Mouse (Mus musculus) forebrain, embryonic 16.5 days (tissue): ENCODE measurements around the gene Uroc1. TPM values are rescaled to one million over a fixed set of nuclear protein-coding genes. Genes with fewer than 3 reads are reported as not detected.

Experiments used
- ATAC-seq: fragments of 200-750 bp; cut with Nextera tagmentation; 2 replicates; pipeline ENCODE4 v1.8.0; 2017; ENCODE audit warnings: mild to moderate bottlenecking, moderate library complexity
- H3K27ac ChIP-seq: fragments of 300-500 bp; sonication (generic); 2 replicates; pipeline ENCODE4 v1.5.1; 2014; ENCODE audit warnings: low read length, control low read depth
- H3K27me3 ChIP-seq: fragments of 300-500 bp; sonication (generic); replicated peaks from 2 replicates; pipeline ENCODE4 v1.6.1; 2014; ENCODE audit warnings: low read length; ENCODE audit not compliant: control insufficient read depth, insufficient read depth
- H3K36me3 ChIP-seq: fragments of 300-500 bp; sonication (generic); 2 replicates; pipeline ENCODE4 v1.6.1; 2014; ENCODE audit not compliant: control insufficient read depth, insufficient read depth
- H3K4me1 ChIP-seq: fragments of 300-500 bp; sonication (generic); replicated peaks from 2 replicates; pipeline ENCODE4 v1.6.1; 2014; ENCODE audit warnings: low read length; ENCODE audit not compliant: control insufficient read depth, insufficient read depth
- H3K4me2 ChIP-seq: fragments of 300-500 bp; sonication (generic); 2 replicates; pipeline ENCODE4 v1.6.1; 2014; ENCODE audit warnings: mild to moderate bottlenecking, low read length, control low read depth
- H3K4me3 ChIP-seq: fragments of 300-500 bp; sonication (generic); replicated peaks from 2 replicates; pipeline ENCODE4 v1.5.1; 2014; ENCODE audit warnings: mild to moderate bottlenecking, low read length, control low read depth
- H3K9ac ChIP-seq: fragments of 300-500 bp; sonication (generic); replicated peaks from 2 replicates; pipeline ENCODE4 v1.6.1; 2014; ENCODE audit warnings: low read depth, low read length, control low read depth
- H3K9me3 ChIP-seq: fragments of 300-500 bp; sonication (generic); 2 replicates; pipeline ENCODE4 v1.6.1; 2016; ENCODE audit warnings: low read length; ENCODE audit not compliant: control insufficient read depth
- WGBS: fragments of 180-500 bp; shearing (Covaris S2); extraction: QIAGEN DNeasy Blood & Tissue Kit; methylation state at CpG from one replicate; pipeline ENCODE4 v1.1.7; 2014; 5-methylcytosine and 5-hydroxymethylcytosine counted together
- polyA plus RNA-seq: library from polyadenylated mRNA; unstranded; fragments of >200 nt; fragmentation: Nextera tagmentation; extraction: Ambion mirVana; gene quantifications from 2 replicates; pipeline ENCODE4 v1.2.1, GENCODE M21; 2015

Uroc1 gene
- polyA plus RNA-seq, 1 experiment from 2014 or later: not detected

DNA sequence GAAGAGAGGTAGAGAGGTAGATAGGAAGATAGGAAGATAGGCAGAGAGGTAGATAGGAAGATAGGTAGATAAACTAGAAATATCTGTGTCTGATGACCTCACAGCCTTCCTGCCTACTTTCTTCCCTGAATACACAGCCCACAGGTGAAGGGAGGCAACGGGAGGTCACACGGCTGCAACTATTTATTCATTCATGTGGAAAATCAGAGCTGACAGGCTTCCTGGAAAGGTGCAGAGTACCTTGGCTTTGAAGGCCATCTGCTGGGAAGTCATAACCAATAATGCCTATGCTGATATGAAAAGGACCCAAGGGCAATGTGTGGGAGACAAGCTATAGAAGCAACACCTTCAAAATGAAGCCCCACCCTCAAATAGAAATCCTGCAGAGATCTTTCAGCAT is 9.3 kb downstream of the Uroc1 start:
- no peaks in the 10 kb centered on the region for H3K27me3 ChIP-seq
- H3K9me3 ChIP-seq: no peaks in the 10 kb centered on the region
- WGBS: 74% methylated on average over 2 of the region's 2 CpGs
- no peak overlapping the region for H3K4me2 ChIP-seq
- H3K4me3 ChIP-seq: no peak overlapping the region
- no peak for ATAC-seq
- no peak overlapping the region for H3K9ac ChIP-seq
- no peak overlapping the region for H3K27ac ChIP-seq
- no peaks in the 10 kb centered on the region for H3K4me1 ChIP-seq
- H3K36me3 ChIP-seq: no peaks in the 10 kb centered on the region

DNA sequence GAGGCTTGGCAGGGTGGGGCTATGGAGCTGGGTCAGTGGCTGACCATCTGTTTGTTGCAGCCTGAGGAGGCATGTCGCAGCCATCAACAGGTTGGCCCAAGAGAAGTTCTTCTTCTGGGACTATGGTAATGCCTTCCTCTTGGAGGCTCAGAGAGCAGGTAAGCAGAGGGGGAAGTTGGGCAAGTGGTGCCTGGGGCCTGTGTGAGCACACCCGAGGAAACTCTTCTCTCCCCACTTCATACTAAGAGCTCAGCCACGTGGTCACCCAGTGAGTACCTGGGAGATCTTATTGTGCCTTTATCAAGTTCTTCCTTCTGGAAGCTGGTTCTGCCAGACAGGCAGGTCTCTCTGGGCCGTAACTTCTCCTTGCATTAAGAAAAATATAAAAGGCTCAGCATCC is 14.1 kb downstream of the Uroc1 start:
- H3K9ac ChIP-seq: no peak overlapping the region
- WGBS: 87% methylated on average over 4 of the region's 4 CpGs
- no peak for ATAC-seq

DNA sequence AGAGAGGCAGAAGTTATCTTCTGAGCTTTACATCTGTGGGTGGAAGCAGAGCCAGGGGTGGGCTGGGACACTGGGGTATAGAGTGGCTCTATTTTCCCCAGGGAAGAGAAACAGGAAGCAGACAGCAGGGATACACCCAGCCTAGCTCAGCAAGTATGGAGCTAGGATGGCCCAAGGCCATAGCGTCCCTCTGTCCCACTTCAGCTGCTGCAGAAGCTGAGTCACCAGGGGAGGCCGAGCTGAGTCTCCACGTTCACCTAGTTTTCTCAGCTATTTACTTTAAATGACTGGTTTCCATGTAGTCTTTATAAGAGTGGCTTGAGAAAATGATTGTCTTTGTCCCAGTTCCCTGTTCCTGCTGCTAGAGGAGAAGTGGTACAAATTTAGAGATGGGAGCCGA is 15.4 kb downstream of the Uroc1 start:
- Histone ChIP-seq H3K4me2 (no peak overlapping the region), H3K36me3 (no peaks in the 10 kb centered on the region), H3K4me1 (no peaks in the 10 kb centered on the region), H3K9me3 (no peaks in the 10 kb centered on the region), H3K4me3 (no peak overlapping the region), H3K9ac (no peak overlapping the region), H3K27me3 (no peaks in the 10 kb centered on the region), H3K27ac (no peak overlapping the region)
- WGBS: 81% methylated on average over 4 of the region's 4 CpGs
- ATAC-seq: no peak

More for the DNA sequence above, 14.1 kb downstream of the Uroc1 start:
- Histone ChIP-seq H3K4me1 (no peaks in the 10 kb centered on the region), H3K4me3 (no peak overlapping the region), H3K27ac (no peak overlapping the region), H3K27me3 (no peaks in the 10 kb centered on the region), H3K36me3 (no peaks in the 10 kb centered on the region), H3K4me2 (no peak overlapping the region), H3K9me3 (no peaks in the 10 kb centered on the region)

DNA sequence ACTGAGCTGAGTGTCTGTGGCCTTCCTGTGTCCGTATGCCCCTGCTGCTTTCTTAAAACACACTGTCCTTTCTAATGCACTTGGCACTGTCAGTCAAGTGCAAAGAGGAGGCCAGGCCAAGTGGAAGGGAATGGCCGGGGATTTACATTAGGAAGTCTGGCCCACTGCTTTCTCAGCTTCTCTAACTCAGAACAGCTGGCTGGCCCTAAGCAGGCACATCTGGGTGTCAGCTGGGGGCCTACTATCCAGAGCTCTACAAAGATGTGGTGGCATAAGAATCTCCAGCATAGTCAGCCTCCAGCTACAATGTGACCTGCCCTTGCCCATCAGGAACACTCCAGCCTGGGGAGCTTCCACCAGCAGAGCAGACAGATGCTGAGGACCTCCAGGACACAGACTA is 16.9 kb downstream of the Uroc1 start:
- Histone ChIP-seq H3K27ac (no peak overlapping the region), H3K36me3 (no peaks in the 10 kb centered on the region), H3K9ac (no peak overlapping the region), H3K4me1 (no peaks in the 10 kb centered on the region), H3K4me2 (no peak overlapping the region), H3K27me3 (no peaks in the 10 kb centered on the region), H3K4me3 (no peak overlapping the region), H3K9me3 (no peaks in the 10 kb centered on the region)
- WGBS: 73% methylated on average over 2 of the region's 2 CpGs
- no peak for ATAC-seq

DNA sequence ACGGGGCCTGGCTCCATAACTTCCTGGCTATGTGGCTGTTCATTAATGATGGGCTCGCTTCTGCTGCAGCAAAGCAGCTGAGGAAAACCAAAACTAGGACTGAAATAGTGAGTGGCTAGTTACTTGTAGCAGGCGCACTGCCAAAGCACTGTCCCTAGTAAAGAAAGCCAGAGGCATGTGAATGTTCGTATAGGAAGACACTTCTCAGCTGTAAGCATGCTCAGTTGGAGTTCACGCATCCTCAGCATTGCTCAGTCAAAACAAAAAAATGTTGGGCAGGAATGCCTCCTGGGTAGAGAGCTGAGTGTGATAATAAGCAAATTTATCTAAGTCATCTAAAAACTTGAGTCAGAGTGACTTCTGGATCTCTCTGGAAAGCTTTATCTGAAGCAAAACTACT is 25.1 kb downstream of the Uroc1 start:
- H3K9me3 ChIP-seq: no peaks in the 10 kb centered on the region
- no peak overlapping the region for H3K4me2 ChIP-seq
- WGBS: 70% methylated on average over 5 of the region's 5 CpGs
- no peaks in the 10 kb centered on the region for H3K36me3 ChIP-seq
- no peak overlapping the region for H3K4me3 ChIP-seq
- peaks cover 8% of the 10 kb centered on the region for H3K4me1 ChIP-seq
- ATAC-seq: no peak
- H3K9ac ChIP-seq: no peak overlapping the region
- H3K27me3 ChIP-seq: no peaks in the 10 kb centered on the region
- H3K27ac ChIP-seq: no peak overlapping the region

DNA sequence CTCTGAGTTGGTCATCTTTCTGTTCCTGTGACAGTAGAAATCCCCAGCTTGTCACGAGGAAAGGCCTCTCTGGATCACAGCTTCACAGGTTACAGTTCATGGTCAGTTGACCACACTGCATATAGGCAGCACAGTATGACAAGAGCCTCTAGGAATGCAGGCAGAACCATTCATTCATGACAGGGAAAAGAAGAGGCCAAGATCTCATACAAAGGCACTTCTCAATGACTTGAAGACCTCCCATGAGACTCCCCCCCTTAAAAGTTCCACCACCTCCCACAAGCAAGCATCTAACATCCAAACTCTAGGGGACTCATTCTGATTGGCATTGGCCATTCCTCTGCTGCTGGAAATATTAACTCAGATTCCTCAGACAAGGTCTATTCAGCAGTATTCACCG is 26.4 kb downstream of the Uroc1 start:
- no peak overlapping the region for H3K4me2 ChIP-seq
- no peak for ATAC-seq
- no peaks in the 10 kb centered on the region for H3K9me3 ChIP-seq
- no peak overlapping the region for H3K27ac ChIP-seq
- no peak overlapping the region for H3K4me3 ChIP-seq
- 49% methylated on average over 2 of the region's 2 CpGs for WGBS
- H3K4me1 ChIP-seq: peaks cover 8% of the 10 kb centered on the region
- H3K9ac ChIP-seq: no peak overlapping the region
- no peaks in the 10 kb centered on the region for H3K27me3 ChIP-seq
- no peaks in the 10 kb centered on the region for H3K36me3 ChIP-seq

DNA sequence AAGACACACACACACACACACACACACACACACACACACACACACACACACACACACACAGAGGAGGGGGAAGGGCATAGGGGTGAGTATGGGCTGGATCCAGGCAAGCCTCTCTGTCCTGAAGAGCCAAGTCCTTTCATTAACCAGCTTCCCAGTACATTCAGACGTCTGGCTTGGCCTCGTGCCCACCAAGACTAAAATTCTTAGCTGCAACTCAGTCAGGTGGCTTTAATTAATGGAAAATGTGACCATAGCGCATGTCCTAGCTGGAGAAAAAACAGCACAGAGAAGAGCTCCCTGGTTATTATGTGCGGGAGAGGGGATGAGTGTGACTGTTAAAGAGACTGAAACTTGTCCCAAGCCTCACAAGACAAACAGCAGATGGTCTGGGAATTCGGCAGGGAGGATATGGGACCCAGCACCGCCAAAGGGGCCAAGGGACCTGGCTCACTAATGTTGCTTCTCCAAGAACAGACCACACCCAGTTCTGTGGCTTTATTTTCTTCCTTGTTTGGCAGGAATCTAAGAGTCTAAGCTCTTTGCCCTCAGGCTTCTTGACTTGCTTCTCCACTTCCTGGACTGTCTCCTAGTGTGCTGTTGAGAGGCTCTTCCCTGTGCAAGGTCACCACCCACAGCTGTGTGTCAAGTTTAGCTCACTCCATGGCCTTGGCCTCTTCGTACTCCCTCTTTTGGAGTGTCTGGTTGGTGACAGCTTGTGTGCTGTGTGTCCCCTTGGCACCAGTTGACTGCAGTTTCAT is 27.1 kb downstream of the Uroc1 start:
- peak; percentile 59 for ATAC-seq
- WGBS: 32% methylated on average over 7 of the region's 7 CpGs

DNA sequence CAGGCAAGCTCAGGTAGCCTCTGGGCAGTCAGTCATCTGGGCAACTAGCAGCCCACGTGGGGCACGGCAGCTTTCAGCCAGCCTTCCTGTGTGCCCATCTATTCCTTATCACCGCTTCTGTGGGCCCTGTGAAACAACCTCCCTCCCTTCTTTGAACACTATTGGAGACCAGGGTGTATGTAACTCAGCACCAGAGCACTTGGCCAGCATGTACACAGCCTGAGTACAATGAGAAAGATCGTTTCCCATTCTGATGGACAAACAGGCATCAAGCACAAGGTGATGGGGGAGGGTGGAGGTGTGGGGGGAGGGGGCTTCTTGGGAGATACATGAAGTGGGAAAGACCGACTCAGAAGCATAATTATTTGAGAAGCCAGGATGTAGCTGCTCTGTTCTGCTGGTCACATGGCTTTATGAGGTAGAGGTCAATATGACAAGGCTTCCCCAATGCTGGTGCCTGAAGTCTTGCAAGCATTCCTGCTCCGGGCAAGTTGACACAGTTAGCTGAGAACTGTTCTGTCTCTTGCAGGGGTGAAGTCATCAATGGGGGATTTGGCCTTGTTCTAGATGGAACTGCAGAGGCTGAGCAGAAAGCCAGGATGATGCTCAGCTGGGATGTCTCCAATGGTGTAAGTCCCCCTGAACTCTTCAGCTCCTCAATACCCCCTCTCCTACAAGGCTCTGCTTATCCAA is 28.0 kb downstream of the Uroc1 start:
- Histone ChIP-seq H3K36me3 (no peaks in the 10 kb centered on the region), H3K9ac (no peak overlapping the region), H3K27me3 (no peaks in the 10 kb centered on the region), H3K4me2 (no peak overlapping the region), H3K4me3 (no peak overlapping the region), H3K4me1 (peaks cover 8% of the 10 kb centered on the region), H3K27ac (no peak overlapping the region), H3K9me3 (no peaks in the 10 kb centered on the region)
- no peak for ATAC-seq
- 92% methylated on average over 6 of the region's 6 CpGs for whole genome bisulfite sequencing

More for the DNA sequence above, 27.1 kb downstream of the Uroc1 start:
- no peaks in the 10 kb centered on the region for H3K36me3 ChIP-seq
- H3K9me3 ChIP-seq: no peaks in the 10 kb centered on the region
- H3K9ac ChIP-seq: no peak overlapping the region
- H3K4me1 ChIP-seq: peaks cover 8% of the 10 kb centered on the region
- H3K4me3 ChIP-seq: no peak overlapping the region
- H3K27ac ChIP-seq: no peak overlapping the region
- H3K27me3 ChIP-seq: no peaks in the 10 kb centered on the region
- no peak overlapping the region for H3K4me2 ChIP-seq

DNA sequence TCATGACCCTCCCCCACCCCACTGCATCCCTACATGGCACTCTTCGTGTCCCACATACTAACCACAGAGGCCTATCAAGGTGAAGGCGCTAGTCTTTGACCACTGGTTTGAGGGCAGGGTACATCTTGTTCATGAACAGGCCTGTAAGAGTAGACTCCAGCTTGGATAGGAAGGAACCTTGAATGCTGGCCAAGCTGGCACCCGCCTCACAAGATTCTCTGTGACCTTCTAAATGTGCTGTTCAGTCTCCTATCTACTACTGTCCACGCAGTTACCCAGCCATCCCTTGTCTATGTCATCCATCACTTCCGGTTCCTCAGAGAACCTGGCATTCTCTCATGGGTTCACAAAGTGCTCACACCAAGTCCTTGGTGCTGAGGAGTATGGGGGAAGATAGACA is 30.2 kb downstream of the Uroc1 start:
- WGBS: 85% methylated on average over 5 of the region's 5 CpGs
- no peak overlapping the region for H3K9ac ChIP-seq
- ATAC-seq: no peak
- H3K9me3 ChIP-seq: no peaks in the 10 kb centered on the region
- no peak overlapping the region for H3K27ac ChIP-seq
- H3K4me3 ChIP-seq: no peak overlapping the region
- peaks cover 8% of the 10 kb centered on the region for H3K4me1 ChIP-seq
- H3K36me3 ChIP-seq: no peaks in the 10 kb centered on the region
- H3K27me3 ChIP-seq: no peaks in the 10 kb centered on the region
- H3K4me2 ChIP-seq: no peak overlapping the region
